Mouse (Mus musculus) hindbrain, embryonic 11.5 days (tissue): ENCODE measurements around the gene Gad2. TPM values are rescaled to one million over a fixed set of nuclear protein-coding genes. Genes with fewer than 3 reads are reported as not detected.

ENCODE experiments used
- ATAC-seq: fragments of 200-750 bp; cut with Nextera tagmentation; 2 replicates; pipeline ENCODE4 v1.8.0; 2017; ENCODE audit warnings: mild to moderate bottlenecking, moderate TSS enrichment, moderate library complexity; ENCODE audit not compliant: low FRiP score
- DNase-seq: peaks from one replicate; pipeline ENCODE4 v3.0.0-alpha.2; 2015; ENCODE audit warnings: low spot score
- H3K27ac ChIP-seq: fragments of 300-500 bp; sonication (generic); 2 replicates; pipeline ENCODE4 v1.5.1; 2014; ENCODE audit warnings: mild to moderate bottlenecking, low read depth, low read length
- H3K27me3 ChIP-seq: fragments of 300-500 bp; sonication (generic); 2 replicates; pipeline ENCODE4 v1.6.1; 2014; ENCODE audit warnings: mild to moderate bottlenecking, low read length, moderate library complexity, mixed read lengths; ENCODE audit not compliant: control insufficient read depth, insufficient read depth
- H3K36me3 ChIP-seq: fragments of 300-500 bp; sonication (generic); 2 replicates; pipeline ENCODE4 v1.6.1; 2014; ENCODE audit warnings: mild to moderate bottlenecking, low read length, moderate library complexity, mixed read lengths; ENCODE audit not compliant: control insufficient read depth, insufficient read depth
- H3K4me1 ChIP-seq: fragments of 300-500 bp; sonication (generic); replicated peaks from 2 replicates; pipeline ENCODE4 v1.6.1; 2014; ENCODE audit warnings: low read length, mixed read lengths; ENCODE audit not compliant: control insufficient read depth, insufficient read depth
- H3K4me2 ChIP-seq: fragments of 300-500 bp; sonication (generic); replicated peaks from 2 replicates; pipeline ENCODE4 v1.6.1; 2014; ENCODE audit warnings: mild to moderate bottlenecking, low read depth, low read length
- H3K4me3 ChIP-seq: fragments of 300-500 bp; sonication (generic); 2 replicates; pipeline ENCODE4 v1.5.1; 2014; ENCODE audit warnings: low read depth, low read length
- H3K9ac ChIP-seq: fragments of 300-500 bp; sonication (generic); 2 replicates; pipeline ENCODE4 v1.6.1; 2014; ENCODE audit warnings: low read depth, low read length
- H3K9me3 ChIP-seq: fragments of 300-500 bp; sonication (generic); 2 replicates; pipeline ENCODE4 v1.6.1; 2016; ENCODE audit warnings: low read length; ENCODE audit not compliant: control insufficient read depth
- WGBS: fragments of 180-500 bp; shearing (Covaris S2); extraction: QIAGEN DNeasy Blood & Tissue Kit; methylation state at CpG from one replicate; pipeline ENCODE4 v1.1.7; 2014; 5-methylcytosine and 5-hydroxymethylcytosine counted together
- polyA plus RNA-seq: library from polyadenylated mRNA; unstranded; fragments of >200 nt; fragmentation: Nextera tagmentation; extraction: Ambion mirVana; gene quantifications from 2 replicates; pipeline ENCODE4 v1.2.1, GENCODE M21; 2014

Gene Gad2
- polyA plus RNA-seq, 1 experiment from 2014 or later = 25.5 TPM

- Histone ChIP-seq H3K4me1 (peaks cover 15% of the 10 kb centered on the region), H3K27me3 (peaks cover 65% of the 10 kb centered on the region), H3K36me3 (no peaks in the 10 kb centered on the region), H3K4me2 (peak overlapping the region; percentile 16), H3K9me3 (no peaks in the 10 kb centered on the region), H3K27ac (peak overlapping the region; percentile 12; the same call in 1 of the 2 replicates), H3K4me3 (no peak overlapping the region), H3K9ac (no peak overlapping the region)
- DNase-seq = peak; percentile 57
- peak; percentile 17; the same call in 1 of the 2 replicates for ATAC-seq
- 0% methylated on average over 6 of the region's 6 CpGs for WGBS
These were observed 2.0 kb upstream of the Gad2 start for GRCm38 (mm10) chr2:22620030-22620429.

GRCm38 (mm10) chr2:22620534-22620933, 1.5 kb upstream of the Gad2 start:
- WGBS = 4% methylated on average over 7 of the region's 7 CpGs
- Histone ChIP-seq H3K27ac (peak overlapping the region; percentile 30), H3K9me3 (no peaks in the 10 kb centered on the region), H3K36me3 (no peaks in the 10 kb centered on the region), H3K9ac (no peak overlapping the region), H3K4me1 (peaks cover 15% of the 10 kb centered on the region), H3K4me2 (no peak overlapping the region), H3K27me3 (peaks cover 69% of the 10 kb centered on the region), H3K4me3 (no peak overlapping the region)
- ATAC-seq = no peak
- peak; percentile 43 for DNase-seq

GRCm38 (mm10) chr2:22620978-22621827, 802 bp upstream of the Gad2 start:
- H3K9me3 ChIP-seq = no peaks in the 10 kb centered on the region
- peak overlapping the region; percentile 35 for H3K9ac ChIP-seq
- ATAC-seq = no peak
- no peaks in the 10 kb centered on the region for H3K36me3 ChIP-seq
- peak overlapping the region; percentile 41 for H3K4me3 ChIP-seq
- peak overlapping the region; percentile 69 for H3K4me2 ChIP-seq
- WGBS = 2% methylated on average over 20 of the region's 20 CpGs
- DNase-seq = peak; percentile 45
- H3K4me1 ChIP-seq = peaks cover 15% of the 10 kb centered on the region
- H3K27ac ChIP-seq = peak overlapping the region; percentile 30
- H3K27me3 ChIP-seq = peaks cover 76% of the 10 kb centered on the region

GRCm38 (mm10) chr2:22623111-22624070, 1.4 kb downstream of the Gad2 start:
- H3K9me3 ChIP-seq = no peaks in the 10 kb centered on the region
- peak overlapping the region; percentile 6 for H3K27ac ChIP-seq
- peak overlapping the region; percentile 61 for H3K9ac ChIP-seq
- H3K36me3 ChIP-seq = no peaks in the 10 kb centered on the region
- no peak for ATAC-seq
- peaks cover 15% of the 10 kb centered on the region for H3K4me1 ChIP-seq
- H3K27me3 ChIP-seq = peaks cover 80% of the 10 kb centered on the region
- H3K4me3 ChIP-seq = peak overlapping the region; percentile 41
- WGBS = under 1% methylated on average over 60 of the region's 60 CpGs
- DNase-seq = peak; percentile 62
- peak overlapping the region; percentile 69 for H3K4me2 ChIP-seq

- 3% methylated on average over 27 of the region's 27 CpGs for WGBS
- H3K9me3 ChIP-seq = no peaks in the 10 kb centered on the region
- H3K4me3 ChIP-seq = peak overlapping the region; percentile 41
- H3K9ac ChIP-seq = peak overlapping the region; percentile 61; the same call in 1 of the 2 replicates
- ATAC-seq = no peak
- H3K27ac ChIP-seq = no peak overlapping the region
- peaks cover 15% of the 10 kb centered on the region for H3K4me1 ChIP-seq
- DNase-seq = peak; percentile 57
- H3K36me3 ChIP-seq = no peaks in the 10 kb centered on the region
- peak overlapping the region; percentile 69 for H3K4me2 ChIP-seq
- H3K27me3 ChIP-seq = peaks cover 72% of the 10 kb centered on the region
These were observed 2.4 kb downstream of the Gad2 start for GRCm38 (mm10) chr2:22624188-22624975.

GRCm38 (mm10) chr2:22625096-22625960, 3.3 kb downstream of the Gad2 start:
- H3K27me3 ChIP-seq = peaks cover 65% of the 10 kb centered on the region
- DNase-seq (peak; percentile 41), ATAC-seq (no peak)
- no peak overlapping the region for H3K4me2 ChIP-seq
- no peak overlapping the region for H3K9ac ChIP-seq
- WGBS = 7% methylated on average over 16 of the region's 16 CpGs
- no peak overlapping the region for H3K27ac ChIP-seq
- no peaks in the 10 kb centered on the region for H3K9me3 ChIP-seq
- H3K4me3 ChIP-seq = peak overlapping the region; percentile 16
- H3K36me3 ChIP-seq = no peaks in the 10 kb centered on the region
- peaks cover 15% of the 10 kb centered on the region; the same call in 1 of the 2 replicates for H3K4me1 ChIP-seq

GRCm38 (mm10) chr2:22627147-22627666, 5.2 kb downstream of the Gad2 start:
- ATAC-seq = no peak
- peak overlapping the region; percentile 2 for H3K27ac ChIP-seq
- WGBS = 40% methylated on average over 3 of the region's 3 CpGs

More at GRCm38 (mm10) chr2:22627147-22627666, 5.2 kb downstream of the Gad2 start:
- peaks cover 49% of the 10 kb centered on the region for H3K27me3 ChIP-seq
- peaks cover 12% of the 10 kb centered on the region; the same call in 1 of the 2 replicates for H3K4me1 ChIP-seq
- no peak overlapping the region for H3K4me3 ChIP-seq
- H3K36me3 ChIP-seq = no peaks in the 10 kb centered on the region
- H3K9ac ChIP-seq = 0 out of 2 replicates have a peak overlapping the region, but pooled peaks have one; percentile 11
- H3K4me2 ChIP-seq = 0 out of 2 replicates have a peak overlapping the region, but pooled peaks have one; percentile 19
- H3K9me3 ChIP-seq = no peaks in the 10 kb centered on the region
- no peak for DNase-seq
